Mouse (Mus musculus): ENCODE results near the gene Rsu1. TPM values are rescaled to one million over a fixed set of nuclear protein-coding genes. Genes with fewer than 3 reads are reported as not detected.

The Rsu1 gene
- polyA plus RNA-seq, 1 experiment: 67.7 TPM

DNA sequence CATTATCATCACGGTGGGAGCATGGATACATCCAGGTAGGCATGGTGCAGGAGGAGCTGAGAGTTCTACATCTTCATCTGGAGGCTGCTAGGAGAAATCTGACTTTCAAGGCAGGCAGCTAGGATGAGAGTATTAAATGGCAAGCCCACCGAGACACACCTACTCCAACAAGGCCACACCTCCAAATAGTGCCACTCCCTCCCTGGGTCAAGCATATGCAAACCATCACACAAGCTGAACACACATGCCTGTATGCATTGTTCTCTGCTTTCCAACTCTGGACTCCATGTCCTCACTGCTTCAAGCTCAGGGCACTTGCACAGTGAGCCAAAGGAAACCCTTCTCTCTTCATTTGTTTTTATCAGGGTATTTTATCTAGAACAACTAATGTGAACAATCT lies 12.6 kb downstream of the Rsu1 start:
- H3K4me1 ChIP-seq (ENCODE audit: control insufficient read depth, insufficient read depth, low read length): peaks cover 2% of the 10 kb centered on the region
- H3K9me3 ChIP-seq (replicated peaks; ENCODE audit: control insufficient read depth, insufficient read depth, low read length, poor library complexity, severe bottlenecking): peaks cover 3% of the 10 kb centered on the region; the same call in 1 of the 2 replicates
- H3K4me3 ChIP-seq (ENCODE audit: low read depth, low read length): no peak overlapping the region
- no peak overlapping the region for H3K9ac ChIP-seq (ENCODE audit: low read depth, poor library complexity, severe bottlenecking)
- H3K27ac ChIP-seq (ENCODE audit: insufficient read depth, low read length): no peak overlapping the region
- no peaks in the 10 kb centered on the region for H3K36me3 ChIP-seq (ENCODE audit: control insufficient read depth, insufficient read depth, low read length, poor library complexity, severe bottlenecking)
- TF ChIP-seq POLR2A (IDR thresholded peaks at IDR 0.05; ENCODE audit: insufficient read depth, low read length) (no peak), CTCF (IDR thresholded peaks at IDR 0.05; ENCODE audit: low read depth, low read length) (no peak), EP300 (IDR thresholded peaks at IDR 0.05; ENCODE audit: insufficient read depth, low read depth, low read length) (no peak)
- H3K27me3 ChIP-seq (ENCODE audit: control insufficient read depth, insufficient read depth, low read length, poor library complexity, severe bottlenecking): no peaks in the 10 kb centered on the region

DNA sequence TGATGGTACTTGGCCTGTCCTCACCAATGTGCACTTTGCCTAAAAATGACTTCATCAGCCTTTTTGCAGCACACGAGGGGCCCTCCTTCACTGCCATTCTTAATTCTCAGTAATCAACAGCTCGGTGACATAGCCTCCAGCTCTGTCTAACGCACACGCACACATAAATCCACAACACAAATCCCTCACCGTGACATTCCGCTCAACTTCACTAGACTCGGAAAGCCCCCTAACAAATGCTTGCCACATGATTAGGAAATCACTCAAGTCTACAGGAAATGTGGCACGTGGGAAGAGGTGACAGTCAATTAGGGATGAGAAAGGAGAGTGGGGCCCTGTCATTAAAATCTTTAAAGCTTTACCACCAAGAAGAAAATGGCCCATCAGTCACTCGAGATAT lies 30.5 kb downstream of the Rsu1 start:
- no peak overlapping the region for H3K9ac ChIP-seq (ENCODE audit: low read depth, poor library complexity, severe bottlenecking)
- no peak overlapping the region for H3K27ac ChIP-seq (ENCODE audit: insufficient read depth, low read length)

DNA sequence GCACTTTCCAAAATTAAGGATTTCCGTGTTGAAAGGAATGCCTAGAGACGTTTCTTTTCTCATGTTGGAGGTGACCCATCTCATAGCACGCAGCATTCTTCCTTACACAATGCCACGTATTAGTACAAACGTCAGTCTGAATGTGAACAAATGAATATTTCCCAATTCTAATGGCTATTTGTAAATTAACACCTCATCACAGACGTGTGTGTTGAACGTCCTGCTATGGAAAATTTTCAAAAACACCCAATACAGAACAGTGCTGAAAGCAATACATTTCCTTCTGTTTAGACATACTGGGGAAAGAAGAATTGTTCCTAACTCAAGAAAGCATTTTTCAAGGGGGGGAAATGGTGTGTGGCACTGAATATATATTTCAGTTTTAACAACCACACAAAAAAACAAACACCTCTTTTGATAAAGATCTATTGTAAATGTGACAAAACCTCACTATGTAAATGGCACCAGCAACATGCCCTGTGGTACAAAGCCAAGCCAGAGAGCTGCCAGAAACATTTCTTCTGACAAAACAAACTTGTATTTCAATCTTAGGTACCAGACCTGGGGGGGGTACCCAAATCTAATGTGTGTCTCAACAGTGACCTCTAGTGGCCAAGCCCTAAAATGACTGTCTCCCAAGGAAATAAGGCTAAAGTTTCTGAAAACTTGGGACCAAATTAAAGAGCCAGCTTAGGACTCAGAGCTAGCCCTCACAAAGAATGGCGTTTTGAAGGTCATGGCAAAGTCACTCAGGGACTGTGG lies 33.9 kb downstream of the Rsu1 start:
- H3K27ac ChIP-seq (ENCODE audit: insufficient read depth, low read length): no peak overlapping the region
- TF ChIP-seq POLR2A (IDR thresholded peaks at IDR 0.05; ENCODE audit: insufficient read depth, low read length) (no peak), CTCF (IDR thresholded peaks at IDR 0.05; ENCODE audit: low read depth, low read length) (no peak), EP300 (IDR thresholded peaks at IDR 0.05; ENCODE audit: insufficient read depth, low read depth, low read length) (no peak)
- H3K9me3 ChIP-seq (replicated peaks; ENCODE audit: control insufficient read depth, insufficient read depth, low read length, poor library complexity, severe bottlenecking): no peaks in the 10 kb centered on the region
- H3K9ac ChIP-seq (ENCODE audit: low read depth, poor library complexity, severe bottlenecking): no peak overlapping the region
- H3K27me3 ChIP-seq (ENCODE audit: control insufficient read depth, insufficient read depth, low read length, poor library complexity, severe bottlenecking): no peaks in the 10 kb centered on the region
- no peaks in the 10 kb centered on the region for H3K36me3 ChIP-seq (ENCODE audit: control insufficient read depth, insufficient read depth, low read length, poor library complexity, severe bottlenecking)
- no peak overlapping the region for H3K4me3 ChIP-seq (ENCODE audit: low read depth, low read length)
- no peaks in the 10 kb centered on the region for H3K4me1 ChIP-seq (ENCODE audit: control insufficient read depth, insufficient read depth, low read length)

More for the DNA sequence above, 30.5 kb downstream of the Rsu1 start:
- Histone ChIP-seq H3K4me1 (ENCODE audit: control insufficient read depth, insufficient read depth, low read length) (no peaks in the 10 kb centered on the region), H3K36me3 (ENCODE audit: control insufficient read depth, insufficient read depth, low read length, poor library complexity, severe bottlenecking) (no peaks in the 10 kb centered on the region), H3K4me3 (ENCODE audit: low read depth, low read length) (no peak overlapping the region), H3K27me3 (ENCODE audit: control insufficient read depth, insufficient read depth, low read length, poor library complexity, severe bottlenecking) (no peaks in the 10 kb centered on the region), H3K9me3 (replicated peaks; ENCODE audit: control insufficient read depth, insufficient read depth, low read length, poor library complexity, severe bottlenecking) (no peaks in the 10 kb centered on the region)
- TF ChIP-seq CTCF (IDR thresholded peaks at IDR 0.05; ENCODE audit: low read depth, low read length) (no peak), POLR2A (IDR thresholded peaks at IDR 0.05; ENCODE audit: insufficient read depth, low read length) (no peak), EP300 (IDR thresholded peaks at IDR 0.05; ENCODE audit: insufficient read depth, low read depth, low read length) (no peak)

DNA sequence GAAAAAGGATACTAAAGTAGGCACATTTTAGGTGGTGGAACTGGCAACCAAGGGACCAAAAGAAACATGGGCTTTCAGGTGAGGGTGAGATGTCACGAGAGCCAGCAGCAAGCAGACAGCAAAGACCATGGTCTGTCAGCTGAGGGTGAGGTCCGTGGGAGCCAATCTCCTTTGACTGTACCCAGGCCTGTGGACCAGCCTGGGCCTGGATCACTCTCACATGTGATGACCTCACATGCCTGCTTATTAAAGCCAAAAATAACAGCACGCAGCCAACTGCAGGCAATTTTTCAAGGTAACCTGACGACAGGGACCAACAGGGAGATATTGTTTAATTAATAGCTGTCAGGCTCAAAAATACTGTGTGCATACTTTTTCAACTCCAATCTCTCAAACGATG lies 35.5 kb downstream of the Rsu1 start:
- Histone ChIP-seq H3K9me3 (replicated peaks; ENCODE audit: control insufficient read depth, insufficient read depth, low read length, poor library complexity, severe bottlenecking) (no peaks in the 10 kb centered on the region), H3K4me3 (ENCODE audit: low read depth, low read length) (no peak overlapping the region), H3K9ac (ENCODE audit: low read depth, poor library complexity, severe bottlenecking) (no peak overlapping the region), H3K27ac (ENCODE audit: insufficient read depth, low read length) (no peak overlapping the region), H3K36me3 (ENCODE audit: control insufficient read depth, insufficient read depth, low read length, poor library complexity, severe bottlenecking) (no peaks in the 10 kb centered on the region), H3K27me3 (ENCODE audit: control insufficient read depth, insufficient read depth, low read length, poor library complexity, severe bottlenecking) (no peaks in the 10 kb centered on the region), H3K4me1 (ENCODE audit: control insufficient read depth, insufficient read depth, low read length) (no peaks in the 10 kb centered on the region)
- TF ChIP-seq EP300 (IDR thresholded peaks at IDR 0.05; ENCODE audit: insufficient read depth, low read depth, low read length) (no peak), POLR2A (IDR thresholded peaks at IDR 0.05; ENCODE audit: insufficient read depth, low read length) (no peak), CTCF (IDR thresholded peaks at IDR 0.05; ENCODE audit: low read depth, low read length) (no peak)

DNA sequence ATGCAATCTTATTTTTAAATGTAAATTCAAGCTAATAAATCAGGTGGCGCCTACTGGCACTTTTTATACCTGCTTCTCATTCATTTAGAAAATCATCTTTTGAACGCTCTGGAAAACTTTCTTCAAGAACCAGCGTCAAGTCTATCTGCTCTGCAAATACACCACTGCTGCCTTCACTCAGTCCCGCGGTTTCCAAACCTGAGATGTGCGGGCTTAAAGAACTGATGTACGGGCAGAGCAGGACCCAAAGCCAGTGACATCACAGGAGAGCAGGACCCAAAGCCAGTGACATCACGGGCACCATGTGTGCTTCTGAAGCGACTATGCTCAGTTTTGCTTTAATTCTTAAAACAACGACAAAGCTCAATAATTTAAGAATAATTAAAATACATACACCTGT lies 36.4 kb downstream of the Rsu1 start:
- Histone ChIP-seq H3K4me3 (ENCODE audit: low read depth, low read length) (no peak overlapping the region), H3K4me1 (ENCODE audit: control insufficient read depth, insufficient read depth, low read length) (no peaks in the 10 kb centered on the region), H3K9me3 (replicated peaks; ENCODE audit: control insufficient read depth, insufficient read depth, low read length, poor library complexity, severe bottlenecking) (no peaks in the 10 kb centered on the region), H3K27me3 (ENCODE audit: control insufficient read depth, insufficient read depth, low read length, poor library complexity, severe bottlenecking) (no peaks in the 10 kb centered on the region), H3K9ac (ENCODE audit: low read depth, poor library complexity, severe bottlenecking) (no peak overlapping the region), H3K36me3 (ENCODE audit: control insufficient read depth, insufficient read depth, low read length, poor library complexity, severe bottlenecking) (no peaks in the 10 kb centered on the region), H3K27ac (ENCODE audit: insufficient read depth, low read length) (no peak overlapping the region)
- TF ChIP-seq CTCF (IDR thresholded peaks at IDR 0.05; ENCODE audit: low read depth, low read length) (no peak), POLR2A (IDR thresholded peaks at IDR 0.05; ENCODE audit: insufficient read depth, low read length) (no peak), EP300 (IDR thresholded peaks at IDR 0.05; ENCODE audit: insufficient read depth, low read depth, low read length) (no peak)

DNA sequence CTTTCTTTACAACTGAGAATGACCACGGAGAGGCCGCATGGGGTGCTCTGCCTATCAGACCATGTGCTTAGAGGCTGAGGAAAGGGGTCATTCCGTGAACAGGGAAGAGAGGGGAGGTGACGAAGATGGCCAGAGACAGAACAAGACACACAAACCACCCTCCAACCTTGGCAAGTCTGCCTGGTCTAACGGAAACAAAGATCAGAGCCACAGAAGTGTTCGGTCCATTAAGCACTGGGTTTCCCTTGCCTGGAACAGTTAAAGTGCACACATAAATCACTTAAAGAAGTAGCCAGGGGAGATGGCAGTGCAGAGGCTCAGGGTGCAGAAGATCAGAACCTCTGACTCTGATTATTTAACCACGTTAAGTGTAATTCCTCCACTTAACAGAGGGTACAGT lies 37.3 kb downstream of the Rsu1 start:
- Histone ChIP-seq H3K27ac (ENCODE audit: insufficient read depth, low read length) (no peak overlapping the region), H3K4me3 (ENCODE audit: low read depth, low read length) (no peak overlapping the region), H3K9ac (ENCODE audit: low read depth, poor library complexity, severe bottlenecking) (no peak overlapping the region), H3K27me3 (ENCODE audit: control insufficient read depth, insufficient read depth, low read length, poor library complexity, severe bottlenecking) (no peaks in the 10 kb centered on the region), H3K4me1 (ENCODE audit: control insufficient read depth, insufficient read depth, low read length) (no peaks in the 10 kb centered on the region), H3K36me3 (ENCODE audit: control insufficient read depth, insufficient read depth, low read length, poor library complexity, severe bottlenecking) (no peaks in the 10 kb centered on the region), H3K9me3 (replicated peaks; ENCODE audit: control insufficient read depth, insufficient read depth, low read length, poor library complexity, severe bottlenecking) (no peaks in the 10 kb centered on the region)
- TF ChIP-seq CTCF (IDR thresholded peaks at IDR 0.05; ENCODE audit: low read depth, low read length) (no peak), EP300 (IDR thresholded peaks at IDR 0.05; ENCODE audit: insufficient read depth, low read depth, low read length) (no peak), POLR2A (IDR thresholded peaks at IDR 0.05; ENCODE audit: insufficient read depth, low read length) (no peak)

Measured in ES-Bruce4 (cell line).